Mouse (Mus musculus) granulocyte monocyte progenitor cell, adult 5-6 weeks (primary cell): Measurements from ENCODE around the gene Smarcc1. TPM values are rescaled to one million over a fixed set of nuclear protein-coding genes. Genes with fewer than 3 reads are reported as not detected.

Source experiments
- ATAC-seq: replicated peaks from 2 replicates; pipeline ENCODE4 v1.8.0; 2016; ENCODE audit warnings: mild to moderate bottlenecking, moderate TSS enrichment, inconsistent platforms; ENCODE audit not compliant: poor library complexity, severe bottlenecking
- total RNA-seq, 2 experiments: library from RNA; stranded (forward) in 1 of 2; stranded (reverse) in 1 of 2; fragments of 200-712, 200-1000 nt in 1 of 2; fragments of >200 nt in 1 of 2; fragmentation: Nextera tagmentation in 1 of 2; gene quantifications; 2 replicates each; pipeline ENCODE4 v1.2.3; 2014 to 2017

Gene Smarcc1
- total RNA-seq, 2 experiments from 2014 or later, result 70.0 to 103 TPM

- ATAC-seq, result no peak
These were observed 154.8 kb downstream of the Smarcc1 start for GRCm38 (mm10) chr9:110272330-110272729.

GRCm38 (mm10) chr9:110273507-110273906, 156.0 kb downstream of the Smarcc1 start:
- ATAC-seq, result no peak

- no peak for ATAC-seq
These were observed 158.4 kb downstream of the Smarcc1 start for GRCm38 (mm10) chr9:110275882-110276281.

GRCm38 (mm10) chr9:110277431-110277881, 159.9 kb downstream of the Smarcc1 start:
- ATAC-seq, result no peak

GRCm38 (mm10) chr9:110284075-110284697, 166.7 kb downstream of the Smarcc1 start:
- ATAC-seq, result no peak

GRCm38 (mm10) chr9:110287321-110287924, 169.9 kb downstream of the Smarcc1 start:
- ATAC-seq, result no peak

Other genes starting within 250 kb of the Smarcc1 start
- gene Cdc25a, start 242.1 kb upstream of the Smarcc1 start, total RNA-seq (2014; fragmentation: Nextera tagmentation), result 45.1 and 52.5 TPM in 2 replicates
- gene Cdc25a, start 242.1 kb upstream of the Smarcc1 start, total RNA-seq (2017), result 50.6 and 54.4 TPM in 2 replicates
- gene Map4, start 186.2 kb upstream of the Smarcc1 start, total RNA-seq (2014; fragmentation: Nextera tagmentation), result 33.3 and 42.6 TPM in 2 replicates
- 17.1 and 22.3 TPM in 2 replicates for gene Map4, start 186.2 kb upstream of the Smarcc1 start, total RNA-seq (2017)
- 137 and 141 TPM in 2 replicates for gene Dhx30, start 122 bp downstream of the Smarcc1 start, total RNA-seq (2014; fragmentation: Nextera tagmentation)
- 42.6 and 65.7 TPM in 2 replicates for gene Dhx30, start 122 bp downstream of the Smarcc1 start, total RNA-seq (2017)
- gene Cspg5, start 126.1 kb downstream of the Smarcc1 start, total RNA-seq (2014; fragmentation: Nextera tagmentation), result not detected in 2 replicates
- 0.30 TPM in 1 of 2 replicates, not detected in the other for gene Cspg5, start 126.1 kb downstream of the Smarcc1 start, total RNA-seq (2017)
- 7.6 and 11.0 TPM in 2 replicates for gene Elp6, start 187.5 kb downstream of the Smarcc1 start, total RNA-seq (2014; fragmentation: Nextera tagmentation)
- 7.9 and 8.4 TPM in 2 replicates for gene Elp6, start 187.5 kb downstream of the Smarcc1 start, total RNA-seq (2017)
- gene Scap, start 215.6 kb downstream of the Smarcc1 start, total RNA-seq (2014; fragmentation: Nextera tagmentation), result 31.4 and 56.3 TPM in 2 replicates
- gene Scap, start 215.6 kb downstream of the Smarcc1 start, total RNA-seq (2017), result 24.1 and 43.1 TPM in 2 replicates